Mouse (Mus musculus): ENCODE measurements at regions not wholly inside any gene's neighbourhood (a gene's known extent, or its start where the extent isn't known, plus 50 kb on each side); places are given as distances from the start of the nearest gene placed in this dataset.

- ATAC-seq (ENCODE audit: insufficient number of reproducible peaks, insufficient read depth, low FRiP score, low TSS enrichment) = no peak
- 63% methylated on average over 3 of the region's 3 CpGs for WGBS
- H3K27ac ChIP-seq = no peak overlapping the region
Measured at GRCm38 (mm10) chr17:15151695-15152094, 110.4 kb upstream of the Gm3448 start.

GRCm38 (mm10) chr17:15146607-15147006 is 105.3 kb upstream of the Gm3448 start:
- H3K9ac ChIP-seq = no peak overlapping the region
- H3K9me3 ChIP-seq = no peaks in the 10 kb centered on the region
- no peak overlapping the region for H3K4me3 ChIP-seq
- no peaks in the 10 kb centered on the region for H3K27me3 ChIP-seq
- no peak overlapping the region for H3K27ac ChIP-seq
- no peaks in the 10 kb centered on the region for H3K4me1 ChIP-seq
- no peak for ATAC-seq (ENCODE audit: insufficient number of reproducible peaks, insufficient read depth, low FRiP score, low TSS enrichment)
- 60% methylated on average over 7 of the region's 7 CpGs for WGBS
- H3K36me3 ChIP-seq = no peaks in the 10 kb centered on the region
- no peak overlapping the region for H3K4me2 ChIP-seq (replicated peaks)

More at GRCm38 (mm10) chr17:15151695-15152094, 110.4 kb upstream of the Gm3448 start:
- Histone ChIP-seq H3K4me1 (no peaks in the 10 kb centered on the region), H3K4me2 (replicated peaks) (no peak overlapping the region), H3K9me3 (no peaks in the 10 kb centered on the region), H3K9ac (no peak overlapping the region), H3K36me3 (no peaks in the 10 kb centered on the region), H3K27me3 (no peaks in the 10 kb centered on the region), H3K4me3 (no peak overlapping the region)

- WGBS = 80% methylated on average over 14 of the region's 14 CpGs
Measured at GRCm38 (mm10) chr17:15145191-15145968, 104.0 kb upstream of the Gm3448 start.

GRCm38 (mm10) chr17:15140391-15140790 is 99.1 kb upstream of the Gm3448 start:
- H3K4me2 ChIP-seq (replicated peaks) = no peak overlapping the region
- ATAC-seq (ENCODE audit: insufficient number of reproducible peaks, insufficient read depth, low FRiP score, low TSS enrichment) = no peak
- no peak overlapping the region for H3K27ac ChIP-seq
- no peak overlapping the region for H3K4me3 ChIP-seq
- WGBS = 65% methylated on average over 4 of the region's 4 CpGs
- H3K36me3 ChIP-seq = no peaks in the 10 kb centered on the region
- H3K9ac ChIP-seq = no peak overlapping the region
- no peaks in the 10 kb centered on the region for H3K9me3 ChIP-seq
- no peaks in the 10 kb centered on the region for H3K4me1 ChIP-seq
- no peaks in the 10 kb centered on the region for H3K27me3 ChIP-seq

More at GRCm38 (mm10) chr17:15145191-15145968, 104.0 kb upstream of the Gm3448 start:
- no peak overlapping the region for H3K9ac ChIP-seq
- ATAC-seq (ENCODE audit: insufficient number of reproducible peaks, insufficient read depth, low FRiP score, low TSS enrichment) = no peak
- no peaks in the 10 kb centered on the region for H3K9me3 ChIP-seq
- H3K27ac ChIP-seq = no peak overlapping the region
- no peak overlapping the region for H3K4me3 ChIP-seq
- H3K27me3 ChIP-seq = no peaks in the 10 kb centered on the region
- no peak overlapping the region for H3K4me2 ChIP-seq (replicated peaks)
- no peaks in the 10 kb centered on the region for H3K36me3 ChIP-seq
- no peaks in the 10 kb centered on the region for H3K4me1 ChIP-seq

All from embryonic facial prominence, embryonic 12.5 days (tissue).